8 mouse cellular contexts compared by ENCODE assay signal in genomic region chr7:81744145-81744544, GRCm38 (mm10). TPM values are rescaled to one million over a fixed set of nuclear protein-coding genes. Genes with fewer than 3 reads are reported as not detected.
DNase-seq lines count a peak whose midpoint lies in the region; ATAC-seq and TF ChIP-seq lines count a peak whose summit lies in the region.

No protein-coding gene starts in this region.

- H3K27me3 ChIP-seq in Patski: peaks cover 46% of the 10 kb centered on the region
- H3K27me3 ChIP-seq in hindbrain, embryonic 10.5 days (ENCODE audit: insufficient read depth, poor library complexity, severe bottlenecking): no peaks in the 10 kb centered on the region

- H3K27ac ChIP-seq in layer of hippocampus, adult 2 months: no peak overlapping the region
- no peak overlapping the region for H3K27ac ChIP-seq in hindbrain, embryonic 10.5 days

- peak; percentile 58 for TF ChIP-seq CTCF in layer of hippocampus, adult 2 months (conservative IDR thresholded peaks at IDR 0.05)
- peak; percentile 81 for TF ChIP-seq CTCF in Patski (IDR thresholded peaks at IDR 0.05)

- ATAC-seq in Patski: peak; percentile 57
- no peak for ATAC-seq in megakaryocyte, adult 5-6 weeks (ENCODE audit: poor library complexity, severe bottlenecking)

- no peaks in the 10 kb centered on the region for H3K4me1 ChIP-seq in hindbrain, embryonic 10.5 days (replicated peaks)

- 36% methylated on average over 4 of the region's 4 CpGs for WGBS in large intestine, adult 2 months
- WGBS in hindbrain, embryonic 10.5 days: 78% methylated on average over 4 of the region's 4 CpGs

- in situ Hi-C loops in Patski (cut with MboI; ENCODE audit: low pct_unique_long_range_greater_than_20kb): no loop called here

- DNase-seq in layer of hippocampus, adult 2 months (ENCODE audit: low spot score in 2 of 2): no peak
- no peak for DNase-seq in layer of hippocampus, adult 11-12 months (ENCODE audit: low spot score)
- DNase-seq in Patski (ENCODE audit: low read depth, low spot score): peak; percentile 24
- DNase-seq in cerebellum, postnatal 14 days: peak; percentile 69 to 75
- peak; percentile 45 for DNase-seq in large intestine, adult 2 months (ENCODE audit: low read depth, low spot score)
- DNase-seq in hindbrain, embryonic 10.5 days (ENCODE audit: low spot score): no peak
- no peak for DNase-seq in yolk sac, embryonic 10.5 days (ENCODE audit: low spot score)

- H3K4me3 ChIP-seq in layer of hippocampus, adult 2 months: no peak overlapping the region
- no peak overlapping the region for H3K4me3 ChIP-seq in hindbrain, embryonic 10.5 days

- H3K9me3 ChIP-seq in hindbrain, embryonic 10.5 days: no peaks in the 10 kb centered on the region

- H3K36me3 ChIP-seq in hindbrain, embryonic 10.5 days: no peaks in the 10 kb centered on the region

- POLR2A ChIA-PET in Patski (lab: Charles Lee): no interaction called here

- CTCF ChIA-PET in Patski (lab: Charles Lee): interaction anchor here (1.7 kb wide), 1 partner anchor 18 kb away, joined by 4 read pairs; the partner anchor contains the start of gene Ramac

RNA-seq across cellular contexts. Expression of gene Ramac, which starts 18.6 kb away (rescaled TPM):
- 10 to 100 TPM; 73.9 to 76.4 TPM for total RNA-seq in layer of hippocampus, adult 2 months (2021)
- 19.4 TPM for polyA plus RNA-seq in Patski (2021)
- polyA plus RNA-seq in large intestine, adult 2 months (2012; rRNA removed): 12.3 and 12.8 TPM in 2 replicates
- total RNA-seq in megakaryocyte, adult 5-6 weeks (2015): 112 and 116 TPM in 2 replicates
- 91.9 and 93.4 TPM in 2 replicates for total RNA-seq in megakaryocyte, adult 5-6 weeks (2017)
- polyA plus RNA-seq in hindbrain, embryonic 10.5 days (2016; fragmentation: Nextera tagmentation; extraction: Ambion mirVana): 113 and 119 TPM in 2 replicates

RNA-seq across cellular contexts. Expression of gene Homer2, which starts 36.8 kb away (rescaled TPM):
- total RNA-seq in layer of hippocampus, adult 2 months (2021): 10 to 100 TPM; 90.4 to 92.1 TPM
- 5.5 TPM for polyA plus RNA-seq in Patski (2021)
- 13.8 and 18.7 TPM in 2 replicates for polyA plus RNA-seq in large intestine, adult 2 months (2012; rRNA removed)
- total RNA-seq in megakaryocyte, adult 5-6 weeks (2015): 0.14 and 0.42 TPM in 2 replicates
- total RNA-seq in megakaryocyte, adult 5-6 weeks (2017): 0.04 and 0.57 TPM in 2 replicates
- 14.7 and 18.5 TPM in 2 replicates for polyA plus RNA-seq in hindbrain, embryonic 10.5 days (2016; fragmentation: Nextera tagmentation; extraction: Ambion mirVana)

RNA-seq across cellular contexts. Expression of gene 3110040N11Rik, which starts 45.1 kb away (rescaled TPM):
- total RNA-seq in layer of hippocampus, adult 2 months (2021): 10 to 100 TPM; 28.7 to 30.0 TPM
- 80.7 TPM for polyA plus RNA-seq in Patski (2021)
- 33.4 and 33.5 TPM in 2 replicates for polyA plus RNA-seq in large intestine, adult 2 months (2012; rRNA removed)
- total RNA-seq in megakaryocyte, adult 5-6 weeks (2015): 15.4 and 26.5 TPM in 2 replicates
- 34.6 and 53.8 TPM in 2 replicates for total RNA-seq in megakaryocyte, adult 5-6 weeks (2017)
- 50.1 and 50.8 TPM in 2 replicates for polyA plus RNA-seq in hindbrain, embryonic 10.5 days (2016; fragmentation: Nextera tagmentation; extraction: Ambion mirVana)

Comparison
In these comparisons a context has a peak if more than half of its experiments do, and no peak if none do; other contexts are left out.
1. DNase-seq: peak in Patski (single experiment), cerebellum, postnatal 14 days (2 of 2) and large intestine, adult 2 months (single experiment); none in layer of hippocampus, adult 2 months (0 of 2), layer of hippocampus, adult 11-12 months (single experiment), hindbrain, embryonic 10.5 days (single experiment) and yolk sac, embryonic 10.5 days (single experiment).